Mouse (Mus musculus) heart, postnatal 10 days (tissue): ENCODE results near the gene Mbnl1. TPM values are rescaled to one million over a fixed set of nuclear protein-coding genes. Genes with fewer than 3 reads are reported as not detected.
A peak's percentile ranks its signal among the peaks of the same experiment; 100 is the strongest.
"Not testable (repeated sequence)": the region's sequence is repeated elsewhere in the genome, so short reads cannot be mapped to it uniquely, and the experiment has no call there.

Experiments
- DNase-seq, 2 experiments: peaks; one replicate each; pipeline ENCODE4 v3.0.0; 2021
- intact Hi-C: fragments of 180-260 bp; cut with DNase I; formaldehyde crosslinking; loops from one replicate; pipeline ENCODE4 v1.15.1; 2025
- total RNA-seq, 2 experiments: library from RNA; stranded (reverse); gene quantifications; 2 replicates each; pipeline ENCODE4 v1.2.3; 2021

Mbnl1 gene
- total RNA-seq, 2 experiments from 2014 or later: 185 to 187 TPM

DNA sequence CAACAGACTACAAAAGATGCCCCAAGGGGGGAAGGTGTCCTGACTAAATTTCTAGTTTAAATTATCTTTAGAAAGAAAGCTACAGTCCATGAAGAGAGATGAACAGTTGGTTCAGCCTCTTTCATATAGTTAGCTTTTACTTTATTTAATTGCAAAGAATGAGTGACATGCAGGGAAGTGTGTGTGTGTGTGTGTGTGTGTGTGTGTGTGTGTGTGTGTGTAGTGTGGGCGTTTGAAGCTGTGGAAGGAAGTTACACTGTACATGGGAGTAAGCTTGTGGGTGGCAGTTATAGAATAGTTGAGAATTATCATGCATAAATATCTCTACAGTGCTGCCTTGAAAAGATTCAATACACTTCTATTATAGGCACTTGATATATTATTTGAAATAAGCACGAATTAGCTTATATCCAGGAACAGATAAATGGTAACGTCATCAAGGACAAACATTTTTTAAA lies 14.1 kb downstream of the Mbnl1 start:
- no peak for DNase-seq
- intact Hi-C loops: no loop called here

DNA sequence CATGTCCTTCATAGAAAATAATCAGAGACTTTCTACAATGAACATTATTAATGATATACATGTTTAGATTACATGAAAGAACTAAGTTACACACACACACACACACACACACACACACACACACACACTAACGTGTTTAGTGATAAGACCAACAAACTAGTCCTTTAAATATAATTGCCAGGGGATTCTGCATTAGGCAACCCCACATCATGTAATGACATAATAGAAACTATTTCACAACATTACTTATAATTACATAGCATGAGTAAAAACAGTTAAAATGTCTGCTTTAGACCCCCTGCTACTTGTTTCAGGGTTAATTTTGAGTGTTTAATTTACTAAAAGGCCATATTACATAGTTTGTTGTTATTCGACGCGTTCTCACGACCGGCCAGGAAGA lies 16.9 kb downstream of the Mbnl1 start:
- DNase-seq: no peak
- intact Hi-C loops: no loop called here

DNA sequence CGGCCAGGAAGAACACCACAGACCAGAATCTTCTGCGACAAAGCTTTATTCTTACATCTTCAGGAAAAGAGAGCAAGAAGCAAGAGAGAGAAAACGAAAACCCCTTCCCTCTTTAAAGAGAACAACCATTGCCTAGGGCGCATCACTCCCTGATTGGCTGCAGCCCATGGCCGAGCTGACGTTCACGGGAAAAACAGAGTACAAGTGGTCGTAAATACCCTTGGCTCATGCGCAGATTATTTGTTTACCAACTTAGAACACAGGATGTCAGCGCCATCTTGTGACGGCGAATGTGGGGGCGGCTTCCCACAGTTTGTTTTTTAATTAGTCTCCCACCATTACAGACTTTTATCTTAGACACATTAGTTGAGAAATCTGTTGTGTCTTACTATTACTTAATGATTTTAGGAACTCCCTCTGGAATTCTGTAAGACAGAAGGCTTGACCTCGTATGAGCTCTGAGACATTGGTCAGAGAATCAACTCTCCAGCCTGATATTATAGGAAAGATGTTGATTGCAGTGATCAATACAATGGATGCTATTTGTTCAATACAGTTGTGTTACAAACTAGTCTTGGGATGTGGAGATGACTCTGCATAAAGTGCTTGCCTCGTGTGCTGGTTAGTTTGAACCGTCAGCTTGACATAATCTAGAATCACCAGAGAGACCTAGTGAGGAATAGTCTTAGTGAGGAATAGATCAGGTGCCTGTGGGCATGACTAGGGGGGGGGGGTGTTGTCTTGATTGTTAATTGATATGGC lies 22.3 kb downstream of the Mbnl1 start:
- intact Hi-C loops, DNase-seq: not testable (repeated sequence)

DNA sequence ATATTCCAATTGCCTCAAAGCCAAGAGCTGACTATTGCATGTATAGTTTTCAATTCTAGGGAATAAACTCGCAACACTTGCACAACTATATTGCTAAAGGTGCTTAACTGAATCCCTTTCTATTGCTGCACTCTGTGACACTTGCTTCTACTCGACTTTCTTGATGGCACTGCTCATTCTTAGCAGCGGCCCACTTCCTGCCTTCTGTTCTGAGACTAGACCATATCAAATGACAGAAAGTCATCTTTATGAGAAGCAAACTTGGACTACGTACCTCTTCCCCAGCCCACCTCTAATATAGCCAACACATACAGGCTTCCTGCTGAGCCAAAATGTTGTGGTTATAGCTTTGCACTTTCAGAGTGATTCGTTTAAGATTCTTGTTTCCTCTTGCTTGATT lies 23.6 kb downstream of the Mbnl1 start:
- DNase-seq: no peak

DNA sequence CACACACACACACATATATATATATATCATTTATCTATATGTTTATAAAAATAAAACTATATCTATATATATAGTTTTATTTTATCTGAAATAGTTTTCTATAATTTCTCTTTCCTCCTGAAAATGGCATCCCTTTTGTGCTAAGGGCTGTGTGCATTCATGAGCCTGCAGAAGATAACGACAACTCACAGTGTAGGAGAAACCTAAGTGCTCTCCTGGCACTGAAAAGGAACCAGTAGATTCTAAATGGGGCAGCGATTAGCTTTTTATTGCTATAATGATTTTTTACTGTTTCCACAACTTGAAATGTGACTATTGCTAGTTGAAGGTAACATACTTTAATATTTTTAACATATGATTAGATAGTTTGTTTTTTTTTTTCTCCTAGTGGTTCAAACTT lies 25.5 kb downstream of the Mbnl1 start:
- intact Hi-C loops: no loop called here
- DNase-seq: no peak

More for the DNA sequence above, 23.6 kb downstream of the Mbnl1 start:
- intact Hi-C loops: no loop called here

DNA sequence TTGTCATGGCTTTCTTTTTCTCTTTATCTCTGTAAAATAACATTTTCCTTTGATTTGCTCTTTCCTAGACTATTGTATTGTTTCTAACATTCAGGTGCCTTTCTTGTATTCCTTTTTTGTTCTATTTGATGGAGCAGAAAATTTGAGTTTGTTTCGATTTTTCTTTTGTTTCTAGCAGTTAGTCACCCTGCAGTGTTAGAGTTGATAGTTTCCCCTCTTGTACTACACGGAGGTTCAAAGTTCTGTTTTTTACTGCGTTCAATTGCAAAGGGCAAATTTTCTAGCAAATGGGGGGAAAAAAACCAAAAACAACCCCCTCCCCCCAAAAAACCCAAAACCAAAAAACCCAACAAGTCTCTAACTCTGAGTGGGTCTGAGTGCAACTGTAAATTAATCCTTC lies 26.0 kb downstream of the Mbnl1 start:
- no peak for DNase-seq
- intact Hi-C loops: no loop called here

DNA sequence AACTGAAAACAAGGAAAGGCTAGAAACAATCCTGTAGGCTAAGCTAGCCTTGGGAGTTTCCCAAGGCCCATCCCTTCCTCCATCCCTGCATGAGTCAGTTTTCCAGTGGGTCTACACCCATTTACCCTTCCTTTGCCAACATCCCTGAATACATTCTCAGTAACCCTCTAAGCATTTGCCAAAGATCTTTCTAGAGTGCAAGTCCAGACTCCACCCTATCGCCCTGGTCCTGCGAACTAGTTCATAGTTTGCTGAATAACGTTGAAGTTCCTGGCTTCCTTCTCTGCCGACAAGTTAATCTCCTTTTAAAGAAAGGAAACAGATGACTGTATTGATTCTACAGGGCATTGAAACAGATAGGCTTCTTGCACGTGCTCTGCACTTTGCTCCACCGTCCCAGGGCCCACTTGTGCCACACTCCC lies 26.5 kb downstream of the Mbnl1 start:
- peak; percentile 49 to 51 for DNase-seq
- intact Hi-C loops: no loop called here

DNA sequence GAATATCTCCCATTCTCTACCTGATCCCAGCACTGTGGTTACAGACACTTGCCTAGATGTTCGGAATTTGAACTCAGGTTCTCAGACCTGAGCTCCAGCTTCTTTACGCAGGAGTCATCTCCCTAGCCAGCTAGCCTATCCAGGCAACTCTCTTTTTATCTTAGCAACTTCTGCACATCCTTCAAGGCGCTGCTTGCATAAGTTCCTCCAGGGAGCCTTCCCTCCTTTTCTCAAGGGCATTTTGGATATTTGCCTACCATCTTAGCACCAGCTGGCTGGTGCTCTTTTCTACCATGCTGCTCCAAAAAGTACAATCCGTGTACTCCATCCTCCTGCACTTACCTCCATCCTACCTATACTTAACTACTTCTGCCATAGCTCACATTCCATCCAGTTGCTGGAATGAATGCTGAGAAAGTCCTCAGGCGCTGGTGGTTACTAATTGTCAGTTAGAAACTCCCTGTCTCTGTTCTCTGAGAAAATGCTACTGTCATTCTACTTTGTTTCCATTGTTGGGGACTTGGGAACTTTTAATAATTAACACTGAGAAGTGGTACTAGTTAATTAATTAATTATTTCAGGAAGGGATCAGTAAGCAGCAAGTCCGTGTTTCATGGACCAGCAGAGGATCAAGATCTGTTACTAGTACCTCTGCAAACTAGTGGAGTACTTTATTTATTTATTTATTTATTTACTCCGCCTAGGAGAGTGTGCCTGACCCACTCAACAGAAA lies 27.3 kb downstream of the Mbnl1 start:
- intact Hi-C loops: loop anchor here (5.0 kb wide), 2 partner anchors 72 to 102 kb away; no protein-coding TSS in a partner anchor
- DNase-seq: no peak

DNA sequence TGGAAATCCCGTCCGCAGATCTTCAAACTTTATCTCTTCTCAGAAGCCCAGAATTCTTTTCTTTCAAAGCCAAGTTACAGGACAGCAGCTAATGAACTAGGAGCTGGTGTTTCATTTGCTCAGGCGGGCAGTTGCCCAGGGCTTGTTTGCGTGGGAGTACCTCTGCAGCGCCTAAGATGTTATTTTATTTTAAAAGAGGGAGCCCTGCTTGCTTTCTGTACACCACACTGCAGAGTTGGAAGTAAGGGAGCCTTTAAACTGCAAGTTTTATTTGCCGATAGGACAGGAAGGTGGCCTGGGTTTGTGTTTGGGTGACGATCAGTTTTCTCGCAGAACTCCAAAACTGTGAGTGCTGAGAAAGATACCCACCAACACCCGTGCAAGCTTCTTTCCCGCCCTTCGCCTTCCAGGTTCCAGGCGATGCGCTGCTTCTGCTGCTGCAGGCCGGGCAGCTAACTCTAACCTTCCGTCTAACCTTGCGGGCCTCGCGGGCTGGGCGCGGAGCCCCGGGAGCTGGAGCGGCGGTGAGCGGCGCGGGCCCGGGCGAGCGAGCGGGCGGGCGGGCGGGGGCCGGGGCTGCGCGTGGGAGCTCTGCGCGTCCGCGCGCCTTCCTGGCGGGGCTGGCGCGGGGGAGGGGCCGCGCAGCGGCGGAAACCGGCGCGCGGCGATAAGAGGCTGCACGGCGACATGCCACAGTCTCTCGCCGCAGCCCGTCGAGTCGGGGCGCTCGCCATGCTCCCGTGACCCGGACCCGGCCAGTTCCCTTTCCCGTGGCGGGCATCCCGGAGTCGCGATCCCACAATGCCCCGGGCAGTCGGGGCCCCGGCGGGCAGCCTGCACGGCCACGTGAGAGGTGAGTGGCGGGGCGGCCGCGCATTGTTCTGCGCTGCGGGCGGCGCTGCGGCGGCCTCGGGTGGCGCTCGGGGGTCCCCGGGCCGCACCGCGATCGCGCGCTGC lies 28.2 kb downstream of the Mbnl1 start:
- intact Hi-C loops: loop anchor here (5.0 kb wide), 2 partner anchors 71 to 101 kb away; no protein-coding TSS in a partner anchor
- peak; percentile 89 to 91 for DNase-seq

DNA sequence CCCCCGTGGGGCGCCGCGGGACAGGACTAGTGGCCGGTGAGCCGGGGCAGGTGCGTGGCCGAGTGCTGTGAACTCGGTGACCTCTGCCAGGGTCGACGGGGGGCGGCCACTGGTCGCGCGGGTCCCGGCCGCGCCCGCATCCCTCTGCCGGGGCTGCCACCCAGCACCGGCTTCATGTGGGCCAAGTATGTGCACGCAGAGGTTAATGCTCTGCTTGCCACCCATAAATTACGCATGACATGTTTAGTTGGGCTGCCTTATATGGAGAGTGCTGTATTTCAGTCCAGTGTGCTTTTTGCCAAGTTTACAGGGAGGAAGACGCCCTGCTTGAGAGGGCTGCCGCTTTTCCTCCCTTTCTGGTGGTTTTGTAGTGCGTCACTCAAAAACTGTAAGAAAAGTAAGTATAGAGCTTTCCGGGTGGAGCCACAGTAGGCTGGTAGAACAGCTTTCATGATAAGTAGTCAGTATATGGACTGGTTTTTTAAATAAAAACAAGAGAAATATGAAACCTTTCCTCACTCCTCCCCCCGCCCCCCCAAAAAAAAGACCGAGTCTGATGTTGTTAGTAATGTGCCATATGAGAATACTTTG lies 29.0 kb downstream of the Mbnl1 start:
- DNase-seq: peak; percentile 79 to 84
- intact Hi-C loops: loop anchor here (5.0 kb wide), 2 partner anchors 71 to 101 kb away; no protein-coding TSS in a partner anchor

DNA sequence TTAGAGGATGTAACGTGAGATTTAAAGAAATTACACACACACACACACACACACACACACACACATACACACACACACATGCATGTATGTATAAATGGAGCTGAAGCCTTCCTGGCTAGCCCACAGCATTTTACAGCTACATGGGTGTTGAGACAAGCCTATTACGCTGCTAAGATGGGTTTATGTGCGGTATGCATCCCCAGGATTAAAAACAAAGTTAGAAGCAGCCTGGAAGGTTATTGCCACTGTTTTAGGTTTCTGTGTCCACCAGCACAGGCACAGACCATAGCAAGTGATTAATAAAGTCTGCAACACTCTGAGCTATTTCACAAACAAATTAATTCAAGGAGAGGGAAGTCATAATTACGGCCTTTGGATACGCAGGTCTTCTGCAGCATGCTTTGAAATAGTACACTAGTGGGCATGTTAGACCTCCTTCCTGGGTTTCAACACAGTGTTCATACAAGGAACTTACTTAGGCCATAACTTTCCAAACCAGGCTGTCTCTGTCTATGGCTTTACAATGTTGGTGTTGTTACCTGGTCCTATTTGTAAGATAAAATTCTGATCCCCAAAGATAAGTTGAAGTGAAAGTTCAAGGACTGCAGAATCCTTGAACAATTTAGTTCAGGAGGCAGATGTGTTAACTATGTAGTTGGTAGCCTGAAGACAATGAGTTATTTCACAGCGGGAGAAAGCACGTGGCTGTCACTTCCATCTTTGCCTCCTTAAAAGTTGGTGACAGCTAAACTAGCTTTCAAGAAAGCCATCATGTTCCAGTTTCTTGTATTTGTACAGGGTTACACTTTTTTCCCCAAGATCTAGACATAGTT lies 29.7 kb downstream of the Mbnl1 start:
- peak; percentile 47 for DNase-seq
- intact Hi-C loops: loop anchor here (5.0 kb wide), 2 partner anchors 70 to 100 kb away; no protein-coding TSS in a partner anchor

DNA sequence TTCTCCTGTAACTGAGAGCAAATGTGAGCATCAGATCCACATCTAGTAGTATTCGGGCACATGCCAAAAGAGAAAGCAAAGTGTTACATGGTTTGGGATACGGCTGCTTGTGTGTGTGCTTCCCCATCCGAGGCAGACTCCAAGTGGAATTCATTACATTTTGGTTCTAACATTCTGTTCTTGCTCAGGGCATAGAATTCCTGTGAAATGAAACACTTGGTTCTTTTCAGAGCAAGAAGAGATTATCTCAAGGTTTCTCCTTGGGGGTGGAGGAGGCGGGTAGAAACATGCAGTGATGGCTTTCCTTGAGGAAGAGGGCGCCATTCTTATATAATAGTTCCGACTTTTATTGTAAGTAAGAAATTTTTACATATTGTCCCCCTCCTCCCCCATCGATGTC lies 30.6 kb downstream of the Mbnl1 start:
- intact Hi-C loops: loop anchor here (5.0 kb wide), 2 partner anchors 69 to 99 kb away; no protein-coding TSS in a partner anchor

DNA sequence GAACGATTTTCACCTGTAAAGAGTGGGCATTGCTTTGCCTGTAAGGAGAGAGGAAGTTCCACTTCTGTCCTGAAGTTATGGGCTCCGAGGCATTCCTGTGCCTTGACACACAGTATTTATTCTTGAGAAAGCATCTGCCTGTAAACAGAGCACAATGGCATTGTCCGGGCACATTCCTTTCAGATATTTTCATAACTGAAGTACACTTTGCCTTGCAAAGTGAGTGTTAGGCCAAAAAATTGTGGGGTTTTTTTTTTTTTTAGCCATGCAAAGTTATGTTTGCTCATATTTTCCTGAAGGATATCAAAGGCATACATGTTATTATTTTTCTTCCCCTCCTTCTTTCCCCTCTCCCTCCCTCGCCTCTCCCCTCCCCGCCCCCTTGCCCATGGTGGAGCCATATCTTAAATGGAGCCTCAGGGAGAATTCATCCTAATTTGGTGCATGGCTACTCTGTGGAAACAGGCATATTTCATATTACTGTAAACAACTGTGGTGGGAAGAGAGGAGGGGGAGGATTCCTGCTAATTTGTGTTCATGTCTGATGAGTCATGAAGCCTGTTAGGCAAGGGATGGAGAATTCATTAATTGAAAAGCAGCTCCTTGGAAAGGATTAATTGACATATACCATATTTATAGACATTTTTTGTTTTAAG lies 32.3 kb downstream of the Mbnl1 start:
- DNase-seq: no peak
- intact Hi-C loops: loop anchor here (1.0 to 5.0 kb wide), 3 partner anchors 26 to 97 kb away; no protein-coding TSS in a partner anchor

More for the DNA sequence above, 30.6 kb downstream of the Mbnl1 start:
- DNase-seq: peak; percentile 40 to 42

DNA sequence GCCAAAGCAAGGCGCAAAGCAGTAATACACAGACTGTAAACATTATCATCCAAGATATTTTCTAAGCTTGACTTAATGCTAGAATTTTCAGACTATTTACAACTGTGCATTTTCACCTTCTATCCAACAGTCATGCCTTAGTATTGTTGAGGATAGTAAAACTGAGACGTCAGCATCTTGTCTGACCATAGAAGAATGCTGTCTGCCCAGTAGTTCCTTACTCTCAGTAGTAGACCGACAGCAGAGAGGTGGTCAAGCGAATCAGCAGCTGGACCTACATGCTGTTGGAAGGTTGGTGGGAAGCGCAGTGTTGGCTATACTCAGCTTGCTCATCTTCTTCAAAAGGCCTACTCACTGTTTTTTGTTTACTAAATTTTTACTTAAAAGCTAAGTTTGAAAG lies 34.2 kb downstream of the Mbnl1 start:
- intact Hi-C loops: no loop called here
- DNase-seq: no peak

DNA sequence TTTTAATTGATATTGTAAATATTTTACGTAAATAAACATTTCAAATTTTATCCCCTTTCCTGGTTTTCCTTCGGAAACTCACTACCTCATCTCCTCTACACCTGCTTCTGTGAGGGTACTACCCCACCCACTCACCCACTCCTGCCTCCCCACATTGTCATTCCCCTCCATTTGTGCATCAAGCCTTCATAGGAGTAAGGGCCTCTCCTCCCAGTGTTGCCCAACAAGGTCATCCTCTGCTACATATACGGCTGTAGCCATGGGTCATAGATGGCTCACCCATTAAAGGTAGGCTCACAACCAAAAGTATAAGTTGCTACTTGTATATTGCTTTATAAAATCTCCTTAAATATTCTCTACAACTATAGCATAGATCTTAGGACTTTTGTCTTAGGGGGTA lies 34.9 kb downstream of the Mbnl1 start:
- intact Hi-C loops: no loop called here

DNA sequence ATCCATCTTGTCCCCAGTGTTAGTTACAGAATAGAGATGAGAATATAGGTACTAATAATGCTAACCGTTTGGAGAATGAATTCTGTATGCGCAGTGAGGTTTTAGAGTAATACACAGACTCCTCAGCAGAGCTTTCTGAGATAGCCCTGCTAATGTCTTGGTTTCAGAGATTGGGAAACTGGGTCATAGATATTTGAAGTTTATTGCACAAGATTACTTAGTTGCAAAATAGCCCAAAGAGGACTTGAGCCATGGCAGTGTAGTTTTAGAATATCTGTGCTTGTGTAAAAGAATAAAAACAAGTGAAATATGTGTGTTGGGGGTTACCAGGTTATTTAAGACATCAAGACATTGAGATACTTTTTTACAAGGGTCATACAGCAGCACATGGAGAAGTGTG lies 35.3 kb downstream of the Mbnl1 start:
- intact Hi-C loops: no loop called here
- no peak for DNase-seq

More for the DNA sequence above, 34.9 kb downstream of the Mbnl1 start:
- no peak for DNase-seq

DNA sequence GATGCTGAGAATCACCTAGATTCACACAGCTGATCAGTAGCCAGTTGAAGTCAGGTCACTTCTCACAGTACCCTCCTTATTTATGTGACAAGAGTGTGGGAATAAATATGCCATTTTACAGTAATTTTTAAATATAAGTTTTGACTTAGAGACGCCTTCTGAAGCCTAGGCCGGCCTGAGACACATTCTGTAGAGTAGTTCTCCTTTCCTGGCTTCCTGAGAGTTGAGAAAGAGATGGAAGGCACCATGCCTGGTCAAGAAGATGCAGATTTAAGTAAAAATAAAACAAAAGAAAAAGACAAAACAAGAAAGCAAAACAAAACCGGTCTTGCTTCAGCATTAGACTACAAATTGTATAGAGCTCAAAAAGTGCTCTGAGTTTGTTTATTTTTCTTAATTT lies 38.6 kb downstream of the Mbnl1 start:
- intact Hi-C loops: no loop called here

DNA sequence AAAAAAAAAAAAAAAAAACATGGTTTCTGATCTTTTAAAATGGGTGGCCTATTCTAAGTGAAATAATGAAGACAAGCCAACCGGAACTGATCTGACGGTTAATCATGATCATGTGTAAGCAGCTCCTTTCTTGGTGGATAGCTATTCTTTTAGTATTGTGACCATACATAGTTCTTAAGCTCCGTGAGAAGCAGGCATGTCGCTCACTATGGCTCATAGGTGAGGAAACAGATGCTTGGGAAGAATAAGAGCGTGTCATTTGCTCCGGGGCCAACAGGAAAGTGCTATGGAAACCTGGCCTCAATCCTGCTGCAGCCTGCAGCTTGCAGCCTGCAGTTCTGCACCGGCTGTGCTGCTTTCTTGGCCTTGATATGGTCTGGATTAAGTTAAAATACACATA lies 40.7 kb downstream of the Mbnl1 start:
- intact Hi-C loops: no loop called here
- DNase-seq: peak in 1 of 2 experiments; percentile 53

More for the DNA sequence above, 38.6 kb downstream of the Mbnl1 start:
- DNase-seq: no peak
